Mouse (Mus musculus): ENCODE results near the gene St14. TPM values are rescaled to one million over a fixed set of nuclear protein-coding genes. Genes with fewer than 3 reads are reported as not detected.

The St14 gene
- total RNA-seq, 1 experiment = 44.3 TPM

DNA sequence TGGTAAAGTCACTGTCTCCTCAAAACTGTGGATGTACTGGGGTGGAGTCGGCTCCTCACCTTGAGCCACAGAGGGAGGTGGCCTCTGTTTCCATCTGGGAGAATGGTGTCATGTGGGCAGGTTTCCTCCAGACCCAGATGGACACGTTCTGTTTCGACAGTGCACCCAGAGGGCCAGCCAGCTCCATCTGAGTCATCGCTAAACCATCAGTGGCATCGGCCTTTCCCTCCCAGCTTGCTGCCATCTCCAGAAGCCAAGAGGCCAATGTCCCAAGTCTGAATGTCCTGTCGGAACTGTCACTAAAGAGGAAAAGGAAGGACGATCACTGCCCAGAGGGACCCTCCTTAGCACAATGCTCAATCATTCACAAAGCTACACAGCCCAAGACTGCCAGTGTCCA is 5.6 kb downstream of the St14 start:
- no peak for DNase-seq (ENCODE audit: low read depth, low spot score)
- TF ChIP-seq ZNF384 (IDR thresholded peaks at IDR 0.05; ENCODE audit: low read depth, low read length) = no peak
- no peak for TF ChIP-seq CHD2 (IDR thresholded peaks at IDR 0.05; ENCODE audit: low read depth, low read length)
- TF ChIP-seq MAFK (IDR thresholded peaks at IDR 0.05; ENCODE audit: insufficient read depth, low read depth, low read length) = no peak
- no peak for TF ChIP-seq ZC3H11A (IDR thresholded peaks at IDR 0.05; ENCODE audit: borderline replicate concordance, low read depth, low read length)
- no peak for TF ChIP-seq HCFC1 (IDR thresholded peaks at IDR 0.05; ENCODE audit: borderline replicate concordance, insufficient read depth, low read length)
- Histone ChIP-seq H3K9me3 (ENCODE audit: control insufficient read depth, insufficient read depth, low read depth, low read length) (no peaks in the 10 kb centered on the region), H3K27ac (ENCODE audit: insufficient read depth, low read depth, low read length, poor library complexity, severe bottlenecking) (no peak overlapping the region), H3K4me3 (ENCODE audit: insufficient read depth in 1 of 2, low read depth in 1 of 2, low read length in 2 of 2, poor library complexity in 1 of 2, severe bottlenecking in 1 of 2) (no peak overlapping the region), H3K9ac (ENCODE audit: insufficient read depth, low read depth, low read length, poor library complexity, severe bottlenecking) (no peak overlapping the region), H3K36me3 (ENCODE audit: control insufficient read depth, insufficient read depth, low read length, poor library complexity, severe bottlenecking) (0 out of 2 replicates have a peak, but pooled peaks cover 4% of the 10 kb centered on the region), H3K4me1 (ENCODE audit: control insufficient read depth in 2 of 2, insufficient read depth in 2 of 2, low read length in 2 of 2, poor library complexity in 1 of 2) (peaks cover 0 to 17% of the 10 kb centered on the region in 2 experiments)
- in situ Hi-C loops (cut with MboI; ENCODE audit: low sequenced_read_pairs in 2 of 2, unreplicated experiment in 2 of 2) = no loop called here

DNA sequence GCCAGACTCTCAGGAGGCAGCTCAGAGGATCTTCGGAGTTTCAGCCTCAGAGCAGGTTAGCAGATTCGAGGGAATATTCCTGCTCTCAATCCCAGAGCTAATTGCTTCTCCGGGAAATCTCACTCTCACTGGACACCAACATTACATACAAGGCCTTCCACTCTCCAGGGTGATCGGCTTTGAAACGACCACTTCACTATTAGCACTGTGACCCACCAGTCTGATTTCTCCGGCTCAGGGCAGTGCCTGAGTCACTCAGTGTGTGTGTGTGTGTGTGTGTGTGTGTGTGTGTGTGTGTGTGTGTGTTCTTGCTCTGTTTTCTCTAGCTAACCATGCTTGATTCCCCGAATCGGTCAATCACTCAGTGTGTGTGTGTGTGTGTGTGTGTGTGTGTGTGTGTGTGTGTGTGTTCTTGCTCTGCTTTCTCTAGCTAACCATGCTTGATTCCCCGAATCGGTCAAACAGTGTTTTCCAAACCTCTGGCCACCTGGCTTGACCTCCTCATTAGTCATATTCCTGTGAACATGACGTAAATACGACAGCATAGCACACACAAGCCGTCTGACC is 9.1 kb downstream of the St14 start:
- Histone ChIP-seq H3K27ac (ENCODE audit: insufficient read depth, low read depth, low read length, poor library complexity, severe bottlenecking) (no peak overlapping the region), H3K9ac (ENCODE audit: insufficient read depth, low read depth, low read length, poor library complexity, severe bottlenecking) (no peak overlapping the region), H3K36me3 (ENCODE audit: control insufficient read depth, insufficient read depth, low read length, poor library complexity, severe bottlenecking) (no peaks in the 10 kb centered on the region), H3K9me3 (ENCODE audit: control insufficient read depth, insufficient read depth, low read depth, low read length) (no peaks in the 10 kb centered on the region), H3K4me3 (ENCODE audit: insufficient read depth in 1 of 2, low read depth in 1 of 2, low read length in 2 of 2, poor library complexity in 1 of 2, severe bottlenecking in 1 of 2) (no peak overlapping the region), H3K4me1 (ENCODE audit: control insufficient read depth in 2 of 2, insufficient read depth in 2 of 2, low read length in 2 of 2, poor library complexity in 1 of 2) (peaks cover 8 to 32% of the 10 kb centered on the region in 2 experiments)
- DNase-seq (ENCODE audit: low read depth, low spot score) = no peak
- TF ChIP-seq ZNF384 (IDR thresholded peaks at IDR 0.05; ENCODE audit: low read depth, low read length) (no peak), ZC3H11A (IDR thresholded peaks at IDR 0.05; ENCODE audit: borderline replicate concordance, low read depth, low read length) (no peak), HCFC1 (IDR thresholded peaks at IDR 0.05; ENCODE audit: borderline replicate concordance, insufficient read depth, low read length) (no peak), MAFK (IDR thresholded peaks at IDR 0.05; ENCODE audit: insufficient read depth, low read depth, low read length) (no peak), CHD2 (IDR thresholded peaks at IDR 0.05; ENCODE audit: low read depth, low read length) (no peak)
- in situ Hi-C loops (cut with MboI; ENCODE audit: low sequenced_read_pairs in 2 of 2, unreplicated experiment in 2 of 2) = no loop called here

DNA sequence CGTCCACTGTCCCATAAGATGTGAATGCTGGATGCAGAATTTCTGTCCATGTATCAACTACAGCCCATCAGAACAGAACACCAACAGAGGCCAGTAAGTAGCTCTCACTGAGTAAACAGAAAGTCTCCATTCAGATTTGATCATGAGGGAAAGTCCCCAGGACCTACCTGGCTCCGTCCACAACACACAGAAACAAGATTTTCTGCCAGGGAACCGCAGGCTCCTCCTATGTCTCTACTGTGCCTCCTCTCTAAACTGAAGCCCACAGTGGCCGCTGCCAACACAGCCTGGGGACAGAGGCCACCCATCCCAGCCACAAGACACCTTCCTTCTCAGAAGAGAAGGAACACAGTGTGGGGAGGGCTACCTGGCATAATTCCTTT is 11.1 kb downstream of the St14 start:
- peak overlapping the region; percentile 10 to 40 for H3K4me3 ChIP-seq (ENCODE audit: insufficient read depth in 1 of 2, low read depth in 1 of 2, low read length in 2 of 2, poor library complexity in 1 of 2, severe bottlenecking in 1 of 2)
- in situ Hi-C loops (cut with MboI; ENCODE audit: low sequenced_read_pairs in 2 of 2, unreplicated experiment in 2 of 2) = no loop called here

DNA sequence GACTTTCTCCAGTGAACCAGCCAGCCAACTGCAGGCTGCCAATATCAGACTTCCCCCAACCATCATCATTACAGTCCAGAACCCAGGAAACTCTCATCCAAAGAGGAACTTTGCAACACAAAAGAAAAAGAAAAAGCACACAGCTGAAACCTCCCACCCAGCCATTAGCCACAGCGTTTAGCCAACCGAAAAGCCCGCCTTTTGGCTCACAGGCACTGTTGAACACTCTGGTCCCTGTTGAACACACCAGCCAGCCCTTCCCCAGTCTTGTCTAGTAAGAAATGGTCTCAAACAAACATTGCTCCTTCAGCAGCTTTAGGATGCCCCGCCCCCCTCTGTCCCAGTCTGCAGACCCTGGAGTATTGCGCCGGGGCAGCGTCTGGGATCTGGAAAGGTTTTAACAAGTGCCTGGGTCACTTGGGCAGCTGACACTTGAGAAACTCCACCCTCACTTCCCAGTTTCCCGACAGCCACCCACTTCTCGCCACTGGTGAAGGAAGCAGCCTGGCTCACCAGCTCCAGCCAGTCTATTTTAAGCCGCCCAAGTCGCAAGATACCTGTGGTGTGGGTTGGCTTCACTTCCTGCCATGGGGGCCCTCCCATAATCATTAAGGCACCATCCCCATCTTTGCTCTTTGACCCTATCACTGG is 11.6 kb downstream of the St14 start:
- Histone ChIP-seq H3K9ac (ENCODE audit: insufficient read depth, low read depth, low read length, poor library complexity, severe bottlenecking) (peak overlapping the region; percentile 4; the same call in 1 of the 2 replicates), H3K4me3 (ENCODE audit: insufficient read depth in 1 of 2, low read depth in 1 of 2, low read length in 2 of 2, poor library complexity in 1 of 2, severe bottlenecking in 1 of 2) (peak overlapping the region; percentile 10 to 40), H3K9me3 (ENCODE audit: control insufficient read depth, insufficient read depth, low read depth, low read length) (no peaks in the 10 kb centered on the region), H3K36me3 (ENCODE audit: control insufficient read depth, insufficient read depth, low read length, poor library complexity, severe bottlenecking) (no peaks in the 10 kb centered on the region; the same call in 1 of the 2 replicates), H3K4me1 (ENCODE audit: control insufficient read depth in 2 of 2, insufficient read depth in 2 of 2, low read length in 2 of 2, poor library complexity in 1 of 2) (peaks cover 8 to 33% of the 10 kb centered on the region in 2 experiments), H3K27ac (ENCODE audit: insufficient read depth, low read depth, low read length, poor library complexity, severe bottlenecking) (peak overlapping the region; percentile 48)
- DNase-seq (ENCODE audit: low read depth, low spot score) = peak; percentile 68
- in situ Hi-C loops (cut with MboI; ENCODE audit: low sequenced_read_pairs in 2 of 2, unreplicated experiment in 2 of 2) = no loop called here
- TF ChIP-seq ZNF384 (IDR thresholded peaks at IDR 0.05; ENCODE audit: low read depth, low read length) (no peak), ZC3H11A (IDR thresholded peaks at IDR 0.05; ENCODE audit: borderline replicate concordance, low read depth, low read length) (no peak), CHD2 (IDR thresholded peaks at IDR 0.05; ENCODE audit: low read depth, low read length) (no peak), MAFK (IDR thresholded peaks at IDR 0.05; ENCODE audit: insufficient read depth, low read depth, low read length) (no peak), HCFC1 (IDR thresholded peaks at IDR 0.05; ENCODE audit: borderline replicate concordance, insufficient read depth, low read length) (no peak)

More for the DNA sequence above, 11.1 kb downstream of the St14 start:
- Histone ChIP-seq H3K27ac (ENCODE audit: insufficient read depth, low read depth, low read length, poor library complexity, severe bottlenecking) (peak overlapping the region; percentile 48), H3K36me3 (ENCODE audit: control insufficient read depth, insufficient read depth, low read length, poor library complexity, severe bottlenecking) (no peaks in the 10 kb centered on the region; the same call in 1 of the 2 replicates), H3K9ac (ENCODE audit: insufficient read depth, low read depth, low read length, poor library complexity, severe bottlenecking) (peak overlapping the region; percentile 25; the same call in 1 of the 2 replicates), H3K9me3 (ENCODE audit: control insufficient read depth, insufficient read depth, low read depth, low read length) (no peaks in the 10 kb centered on the region), H3K4me1 (ENCODE audit: control insufficient read depth in 2 of 2, insufficient read depth in 2 of 2, low read length in 2 of 2, poor library complexity in 1 of 2) (peaks cover 8 to 33% of the 10 kb centered on the region in 2 experiments)
- DNase-seq (ENCODE audit: low read depth, low spot score) = no peak
- TF ChIP-seq ZNF384 (IDR thresholded peaks at IDR 0.05; ENCODE audit: low read depth, low read length) = no peak
- TF ChIP-seq MAFK (IDR thresholded peaks at IDR 0.05; ENCODE audit: insufficient read depth, low read depth, low read length) = no peak
- no peak for TF ChIP-seq CHD2 (IDR thresholded peaks at IDR 0.05; ENCODE audit: low read depth, low read length)
- TF ChIP-seq ZC3H11A (IDR thresholded peaks at IDR 0.05; ENCODE audit: borderline replicate concordance, low read depth, low read length) = no peak
- no peak for TF ChIP-seq HCFC1 (IDR thresholded peaks at IDR 0.05; ENCODE audit: borderline replicate concordance, insufficient read depth, low read length)
